Mouse (Mus musculus) midbrain, embryonic 14.5 days (tissue): ENCODE measurements around the gene Mtfr1l. TPM values are rescaled to one million over a fixed set of nuclear protein-coding genes. Genes with fewer than 3 reads are reported as not detected.

Experiments used
- ATAC-seq: fragments of 200-750 bp; cut with Nextera tagmentation; 2 replicates; pipeline ENCODE4 v1.8.0; 2017; ENCODE audit warnings: moderate number of reproducible peaks, moderate library complexity; ENCODE audit not compliant: low FRiP score, low TSS enrichment
- DNase-seq: peaks from one replicate; pipeline ENCODE4 v3.0.0-alpha.2; 2015
- H3K27ac ChIP-seq: fragments of 300-500 bp; sonication (generic); replicated peaks from 2 replicates; pipeline ENCODE4 v1.5.1; 2014; ENCODE audit warnings: mild to moderate bottlenecking, low read depth, low read length, moderate library complexity
- H3K27me3 ChIP-seq: fragments of 300-500 bp; sonication (generic); 2 replicates; pipeline ENCODE4 v1.6.1; 2014; ENCODE audit warnings: low read length, control low read depth, mixed read lengths; ENCODE audit not compliant: control insufficient read depth, insufficient read depth
- H3K36me3 ChIP-seq: fragments of 300-500 bp; sonication (generic); 2 replicates; pipeline ENCODE4 v1.6.1; 2014; ENCODE audit warnings: low read length, control low read depth; ENCODE audit not compliant: control insufficient read depth, insufficient read depth
- H3K4me1 ChIP-seq: fragments of 300-500 bp; sonication (generic); 2 replicates; pipeline ENCODE4 v1.6.1; 2014; ENCODE audit warnings: mild to moderate bottlenecking, antibody characterized with exemption, low read length, control low read depth; ENCODE audit not compliant: control insufficient read depth, insufficient read depth
- H3K4me2 ChIP-seq: fragments of 300-500 bp; sonication (generic); 2 replicates; pipeline ENCODE4 v1.6.1; 2014; ENCODE audit warnings: mild to moderate bottlenecking, low read length, moderate library complexity
- H3K4me3 ChIP-seq: fragments of 300-500 bp; sonication (generic); replicated peaks from 2 replicates; pipeline ENCODE4 v1.5.1; 2014; ENCODE audit warnings: low read depth, low read length
- H3K9ac ChIP-seq: fragments of 300-500 bp; sonication (generic); replicated peaks from 2 replicates; pipeline ENCODE4 v1.6.1; 2014; ENCODE audit warnings: mild to moderate bottlenecking, low read length, moderate library complexity
- H3K9me3 ChIP-seq: fragments of 300-500 bp; sonication (generic); 2 replicates; pipeline ENCODE4 v1.6.1; 2016; ENCODE audit warnings: low read length, control low read depth, mixed read lengths; ENCODE audit not compliant: control insufficient read depth
- WGBS: fragments of 180-500 bp; shearing (Covaris S2); extraction: QIAGEN DNeasy Blood & Tissue Kit; methylation state at CpG from one replicate; pipeline ENCODE4 v1.1.7; 2014; 5-methylcytosine and 5-hydroxymethylcytosine counted together
- polyA plus RNA-seq: library from polyadenylated mRNA; unstranded; fragments of >200 nt; fragmentation: Nextera tagmentation; extraction: Ambion mirVana; gene quantifications from 2 replicates; pipeline ENCODE4 v1.2.1, GENCODE M21; 2014

Mtfr1l gene
- polyA plus RNA-seq, 1 experiment from 2014 or later, result 181 TPM

DNA sequence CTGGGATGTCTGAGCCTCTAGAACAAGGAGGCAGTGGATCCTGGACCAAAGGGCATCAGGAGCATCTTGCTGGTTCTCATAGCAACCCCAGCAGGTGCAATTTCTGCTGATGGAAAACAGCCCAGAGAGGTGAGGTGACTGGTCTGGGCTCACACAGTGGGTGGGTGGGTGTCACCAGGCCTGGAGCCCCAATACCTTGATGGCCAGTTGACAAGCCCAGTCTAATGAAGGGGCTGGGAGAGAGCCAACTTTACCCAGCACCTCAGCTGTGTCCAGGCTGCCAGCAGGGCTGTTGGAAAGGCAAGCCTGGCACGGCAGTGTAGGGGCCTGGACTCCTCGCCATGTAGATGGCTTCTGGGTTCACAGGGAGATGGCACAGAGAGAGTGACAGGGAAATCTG, 26.8 kb upstream of the Mtfr1l start:
- DNase-seq (no peak), ATAC-seq (no peak)
- no peak overlapping the region for H3K4me2 ChIP-seq
- no peaks in the 10 kb centered on the region for H3K27me3 ChIP-seq
- no peak overlapping the region for H3K4me3 ChIP-seq
- H3K4me1 ChIP-seq, result 0 out of 2 replicates have a peak, but pooled peaks cover 8% of the 10 kb centered on the region
- no peaks in the 10 kb centered on the region for H3K9me3 ChIP-seq
- WGBS, result 81% methylated on average over 2 of the region's 2 CpGs
- no peak overlapping the region for H3K9ac ChIP-seq
- H3K36me3 ChIP-seq, result 0 out of 2 replicates have a peak, but pooled peaks cover 5% of the 10 kb centered on the region
- no peak overlapping the region for H3K27ac ChIP-seq

DNA sequence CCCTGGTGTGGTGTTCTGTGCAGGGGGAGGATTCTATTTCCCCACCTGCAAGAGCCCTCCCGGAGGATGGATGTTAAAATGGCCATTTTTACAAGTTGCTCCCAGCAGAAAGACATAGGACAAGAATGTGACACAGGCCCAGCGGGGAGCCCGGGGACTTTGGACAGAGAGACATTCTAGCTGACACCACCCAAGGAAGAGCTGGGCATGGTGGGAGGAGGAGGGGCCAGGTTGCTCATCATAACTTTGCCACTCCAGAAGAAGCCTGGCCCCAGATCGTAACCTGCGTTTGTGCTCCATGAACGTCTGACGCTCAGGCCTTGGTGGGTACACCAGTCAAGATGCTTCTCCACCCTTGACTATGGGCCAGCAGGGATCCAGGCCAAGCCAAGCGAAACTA, 25.5 kb upstream of the Mtfr1l start:
- H3K36me3 ChIP-seq, result 0 out of 2 replicates have a peak, but pooled peaks cover 5% of the 10 kb centered on the region
- no peaks in the 10 kb centered on the region for H3K9me3 ChIP-seq
- H3K27me3 ChIP-seq, result no peaks in the 10 kb centered on the region
- H3K4me2 ChIP-seq, result no peak overlapping the region
- H3K27ac ChIP-seq, result no peak overlapping the region
- no peak for DNase-seq
- ATAC-seq, result no peak
- 0 out of 2 replicates have a peak, but pooled peaks cover 8% of the 10 kb centered on the region for H3K4me1 ChIP-seq
- H3K4me3 ChIP-seq, result no peak overlapping the region
- 93% methylated on average over 8 of the region's 8 CpGs for WGBS
- no peak overlapping the region for H3K9ac ChIP-seq

DNA sequence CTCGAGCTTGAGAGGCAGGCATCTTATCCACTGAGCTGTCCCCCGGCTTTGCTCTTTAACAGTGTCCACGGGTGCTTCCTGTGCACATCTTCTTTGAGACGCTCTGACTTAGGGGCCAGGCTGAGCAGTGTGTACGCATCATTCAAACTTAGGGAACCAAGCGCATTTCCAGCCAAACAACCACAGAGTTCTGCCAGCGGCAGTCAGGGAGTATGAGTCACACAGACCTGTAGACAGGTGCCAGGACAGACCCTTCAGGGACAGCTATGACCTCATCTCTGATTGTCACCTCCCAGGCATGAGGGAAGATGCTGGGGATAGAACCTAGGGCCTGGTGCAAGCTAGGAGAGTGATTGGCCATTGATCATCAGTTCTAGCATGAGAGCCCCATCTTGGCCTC, 24.0 kb upstream of the Mtfr1l start:
- ATAC-seq (no peak), DNase-seq (no peak)
- WGBS, result 87% methylated on average over 7 of the region's 7 CpGs
- H3K27me3 ChIP-seq, result no peaks in the 10 kb centered on the region
- no peak overlapping the region for H3K4me3 ChIP-seq
- no peaks in the 10 kb centered on the region for H3K9me3 ChIP-seq
- no peak overlapping the region for H3K9ac ChIP-seq
- H3K4me1 ChIP-seq, result 0 out of 2 replicates have a peak, but pooled peaks cover 8% of the 10 kb centered on the region
- H3K27ac ChIP-seq, result no peak overlapping the region
- no peak overlapping the region for H3K4me2 ChIP-seq
- H3K36me3 ChIP-seq, result 0 out of 2 replicates have a peak, but pooled peaks cover 5% of the 10 kb centered on the region

DNA sequence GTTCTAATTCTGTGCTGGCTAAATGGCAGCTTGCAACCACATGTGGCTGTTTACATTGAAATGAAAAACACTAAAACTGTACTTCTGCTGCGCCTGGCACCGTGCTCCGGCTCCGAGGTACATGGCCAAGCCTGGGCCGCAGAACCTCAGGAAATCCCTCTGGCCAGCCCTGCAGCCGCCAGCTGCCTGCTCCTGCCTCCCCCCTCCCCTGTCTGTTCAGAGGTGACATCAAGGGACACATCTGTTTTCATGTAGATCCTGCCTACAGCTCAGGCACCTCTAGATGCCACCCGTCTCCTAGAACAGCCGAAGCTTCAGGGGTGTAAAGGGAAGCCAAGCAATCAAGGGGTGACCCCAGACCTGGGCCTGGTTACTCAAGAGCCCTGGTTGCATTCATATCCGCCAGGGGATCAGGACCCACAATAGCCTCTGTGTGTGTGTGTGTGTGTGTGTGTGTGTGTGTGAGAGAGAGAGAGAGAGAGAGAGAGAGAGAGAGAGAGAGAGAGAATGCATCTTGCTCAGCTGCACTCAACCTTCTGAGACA, 23.5 kb upstream of the Mtfr1l start:
- no peak overlapping the region for H3K9ac ChIP-seq

DNA sequence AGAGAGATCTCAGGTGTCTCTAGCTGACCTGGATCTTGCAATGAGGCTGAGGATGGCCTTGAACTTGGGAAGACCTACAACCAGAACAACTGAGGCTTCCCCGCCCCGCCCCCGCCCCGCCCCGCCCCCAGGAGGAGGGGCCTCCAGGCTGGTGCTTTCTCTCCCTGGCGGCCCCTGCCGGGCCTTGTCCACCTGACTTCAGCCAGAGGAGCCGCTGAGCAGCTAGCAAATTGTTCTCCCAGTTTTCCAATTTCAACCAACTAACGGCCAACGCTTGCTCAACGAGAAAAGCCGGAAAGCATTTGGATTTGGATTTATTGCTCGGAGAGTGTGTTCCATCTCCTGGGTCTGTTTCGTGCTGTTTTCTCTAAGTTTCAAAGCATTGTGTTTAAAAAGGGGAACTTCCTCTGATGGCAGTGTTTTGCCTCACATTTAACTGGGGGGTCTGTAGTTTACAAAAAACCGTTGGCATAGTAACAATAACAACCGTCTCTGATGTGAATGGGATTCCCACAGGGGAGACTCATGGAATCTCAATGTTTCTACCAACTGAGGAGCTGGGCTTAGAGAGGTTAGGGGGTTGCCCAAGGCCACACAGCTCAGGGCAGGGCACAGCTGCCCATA, 22.6 kb upstream of the Mtfr1l start:
- Histone ChIP-seq H3K27ac (no peak overlapping the region), H3K36me3 (no peaks in the 10 kb centered on the region), H3K4me1 (0 out of 2 replicates have a peak, but pooled peaks cover 8% of the 10 kb centered on the region), H3K9ac (no peak overlapping the region), H3K27me3 (no peaks in the 10 kb centered on the region), H3K9me3 (no peaks in the 10 kb centered on the region), H3K4me3 (no peak overlapping the region), H3K4me2 (no peak overlapping the region)
- DNase-seq, result peak; percentile 55
- 10% methylated on average over 16 of the region's 16 CpGs for WGBS
- no peak for ATAC-seq

More for the DNA sequence above, 23.5 kb upstream of the Mtfr1l start:
- DNase-seq (no peak), ATAC-seq (no peak)
- no peaks in the 10 kb centered on the region for H3K27me3 ChIP-seq
- 0 out of 2 replicates have a peak, but pooled peaks cover 8% of the 10 kb centered on the region for H3K4me1 ChIP-seq
- H3K9me3 ChIP-seq, result no peaks in the 10 kb centered on the region
- no peak overlapping the region for H3K4me3 ChIP-seq
- H3K4me2 ChIP-seq, result no peak overlapping the region
- H3K36me3 ChIP-seq, result no peaks in the 10 kb centered on the region
- whole genome bisulfite sequencing, result 65% methylated on average over 9 of the region's 9 CpGs
- H3K27ac ChIP-seq, result no peak overlapping the region

DNA sequence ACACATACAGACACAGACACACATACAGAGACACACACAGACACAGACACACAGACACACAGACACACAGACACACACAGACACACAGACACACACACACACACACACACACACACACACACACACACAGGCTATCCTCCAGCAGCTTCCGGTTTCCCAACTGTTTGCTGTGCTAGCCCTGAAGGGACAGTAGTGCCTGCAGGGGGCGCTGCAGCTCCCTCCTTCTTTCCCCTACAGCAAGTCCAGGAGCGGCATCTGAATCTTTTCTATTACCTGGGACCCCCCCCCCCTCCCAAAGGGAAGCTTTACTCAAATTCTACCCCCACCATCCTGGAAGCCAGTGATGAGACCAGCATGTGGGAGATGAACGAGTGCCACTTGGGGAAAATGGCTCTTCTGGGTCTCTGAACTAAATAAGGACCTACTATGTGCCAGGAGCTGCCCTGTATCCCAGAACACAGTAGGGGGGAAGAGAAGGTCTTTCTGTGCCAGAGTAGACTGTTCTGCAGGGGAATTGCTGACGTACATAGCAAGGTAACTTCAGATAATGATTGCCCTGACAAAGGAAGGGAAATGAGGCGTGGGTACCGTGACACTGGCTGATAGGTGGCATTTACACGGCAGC, 20.9 kb upstream of the Mtfr1l start:
- 0 out of 2 replicates have a peak, but pooled peaks cover 8% of the 10 kb centered on the region for H3K4me1 ChIP-seq
- H3K27ac ChIP-seq, result no peak overlapping the region
- no peak overlapping the region for H3K4me3 ChIP-seq
- 58% methylated on average over 8 of the region's 8 CpGs for WGBS
- ATAC-seq (no peak), DNase-seq (peak; percentile 55)
- H3K27me3 ChIP-seq, result no peaks in the 10 kb centered on the region
- no peaks in the 10 kb centered on the region for H3K9me3 ChIP-seq
- no peak overlapping the region for H3K9ac ChIP-seq
- no peaks in the 10 kb centered on the region for H3K36me3 ChIP-seq
- H3K4me2 ChIP-seq, result no peak overlapping the region

DNA sequence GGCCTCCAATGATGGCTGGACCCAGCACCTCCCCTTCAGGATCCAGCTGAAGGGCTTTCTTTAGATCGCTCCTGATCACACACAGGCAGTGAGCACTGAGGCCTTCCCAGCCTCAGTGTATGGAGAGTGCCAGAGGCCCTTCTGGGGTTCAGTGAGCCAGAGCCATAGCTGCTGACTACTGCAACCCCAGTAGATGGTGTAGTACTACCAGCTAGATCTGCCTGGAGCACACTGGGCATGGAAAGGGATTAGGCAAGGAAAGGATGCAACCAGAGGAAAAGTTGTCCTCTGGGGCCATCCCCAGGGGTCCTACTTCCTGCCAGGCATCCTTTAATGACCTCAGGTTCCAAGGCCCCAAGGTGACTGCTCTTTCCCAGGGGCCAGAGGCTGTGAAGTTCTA, 18.4 kb upstream of the Mtfr1l start:
- 73% methylated on average over 1 of the region's 1 CpGs for WGBS
- Histone ChIP-seq H3K9me3 (peaks cover 6% of the 10 kb centered on the region), H3K9ac (no peak overlapping the region), H3K27ac (no peak overlapping the region), H3K4me3 (no peak overlapping the region), H3K4me1 (0 out of 2 replicates have a peak, but pooled peaks cover 8% of the 10 kb centered on the region), H3K4me2 (no peak overlapping the region), H3K36me3 (peaks cover 9% of the 10 kb centered on the region), H3K27me3 (no peaks in the 10 kb centered on the region)
- no peak for ATAC-seq
- no peak for DNase-seq

DNA sequence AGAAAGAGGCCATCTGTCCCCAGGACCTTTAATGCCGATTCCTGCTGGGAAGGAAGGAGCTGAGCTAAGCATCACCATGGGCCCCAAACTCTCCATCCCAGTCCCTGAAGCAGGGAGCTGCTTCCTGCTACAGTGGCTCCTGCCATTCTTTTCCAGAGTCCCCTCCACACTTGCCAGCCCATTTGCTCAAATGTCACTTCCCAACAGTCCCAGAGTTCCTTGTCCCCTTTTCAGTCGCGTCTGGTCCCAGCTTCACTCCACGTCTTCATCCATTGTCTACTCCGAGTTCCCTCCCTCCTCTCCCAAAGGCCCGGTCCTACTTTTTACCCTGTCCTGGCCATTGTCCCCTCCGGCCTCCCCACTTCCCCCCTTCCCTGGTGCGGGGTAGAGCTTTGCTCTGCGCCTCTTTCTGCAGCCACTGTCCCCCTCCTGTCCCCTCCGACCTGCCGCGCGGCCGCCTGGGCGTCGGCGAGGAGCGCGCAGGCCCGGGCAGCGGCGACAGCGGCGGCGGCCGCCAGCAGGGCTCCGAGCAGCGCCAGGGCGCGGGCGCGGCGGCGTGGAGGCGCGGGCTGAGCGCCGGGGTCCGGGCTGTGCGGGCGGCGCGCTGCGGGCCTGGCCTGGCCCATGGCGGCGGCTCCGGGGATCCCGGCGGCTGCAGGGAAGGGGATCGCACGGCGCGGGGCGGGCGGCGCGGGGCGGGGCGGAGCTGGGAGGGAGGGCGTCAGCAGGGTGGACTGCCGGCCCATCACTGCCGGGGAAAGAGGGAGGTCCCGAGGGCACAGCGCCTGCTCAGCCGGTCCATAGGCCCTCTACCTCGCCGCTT, 16.5 kb upstream of the Mtfr1l start, which contains the start of gene Selenon:
Gene Selenon, minus strand, starts transcription at position 673 of the 823 bp plus-strand sequence.
- DNase-seq (peak; percentile 80), ATAC-seq (peak; percentile 79)
- H3K4me2 ChIP-seq, result peak within 1 kb of the TSS; percentile 74
- H3K9ac ChIP-seq, result peak within 1 kb of the TSS; percentile 97
- H3K9me3 ChIP-seq, result peaks cover 6% of the 10 kb centered on the region
- H3K27ac ChIP-seq, result peak within 1 kb of the TSS; percentile 90
- H3K36me3 ChIP-seq, result peaks cover 22% of the 10 kb centered on the region
- under 1% methylated on average over 63 of the region's 67 CpGs for WGBS
- peak within 1 kb of the TSS; percentile 64 for H3K4me3 ChIP-seq
- H3K27me3 ChIP-seq, result no peaks in the 10 kb centered on the region
- H3K4me1 ChIP-seq, result no peaks in the 10 kb centered on the region
